In genomic region chr11:109257824-109258223, GRCm38 (mm10) we compare ENCODE assay signal across 20 mouse cellular contexts. TPM values are rescaled to one million over a fixed set of nuclear protein-coding genes. Genes with fewer than 3 reads are reported as not detected.
"Had no signal": no experiment of that assay in that cellular context is flagged by ENCODE, and none has a peak within 500 bp of the region (broad histone marks: within the 10 kb centered on the region; RNA-seq: fewer than 3 reads in every experiment).

No protein-coding gene starts in this region.

- H3K4me1 ChIP-seq: intestine, embryonic 15.5 days; limb, embryonic 15.5 days; midbrain, embryonic 15.5 days; neural tube, embryonic 12.5 days; neural tube, embryonic 15.5 days had no signal

- H3K4me3 ChIP-seq: intestine, embryonic 15.5 days; kidney, embryonic 15.5 days; limb, embryonic 12.5 days; limb, embryonic 15.5 days; midbrain, embryonic 12.5 days; midbrain, embryonic 15.5 days; neural tube, embryonic 12.5 days; neural tube, embryonic 15.5 days had no signal

- DNase-seq: kidney, adult 11 months; kidney, adult 8-10 months; kidney, postnatal 10 days; left cerebral cortex, postnatal 4 days; liver, postnatal 0 days; right cerebral cortex, adult 18-20 months; right cerebral cortex, postnatal 14 days; right cerebral cortex, postnatal 4 days; thymus, postnatal 36 days had no signal

- H3K27ac ChIP-seq: intestine, embryonic 15.5 days; kidney, embryonic 15.5 days; limb, embryonic 12.5 days; limb, embryonic 15.5 days; liver, embryonic 14.5 days; macrophage; midbrain, embryonic 12.5 days; midbrain, embryonic 15.5 days; neural tube, embryonic 12.5 days; neural tube, embryonic 15.5 days; stomach, postnatal 0 days had no signal

RNA-seq across cellular contexts. Expression of gene Rgs9, which starts 40.1 kb away (rescaled TPM):
- polyA plus RNA-seq: macrophage had no signal
